ENCODE assay signal across 8 mouse cellular contexts in the genomic region with DNA sequence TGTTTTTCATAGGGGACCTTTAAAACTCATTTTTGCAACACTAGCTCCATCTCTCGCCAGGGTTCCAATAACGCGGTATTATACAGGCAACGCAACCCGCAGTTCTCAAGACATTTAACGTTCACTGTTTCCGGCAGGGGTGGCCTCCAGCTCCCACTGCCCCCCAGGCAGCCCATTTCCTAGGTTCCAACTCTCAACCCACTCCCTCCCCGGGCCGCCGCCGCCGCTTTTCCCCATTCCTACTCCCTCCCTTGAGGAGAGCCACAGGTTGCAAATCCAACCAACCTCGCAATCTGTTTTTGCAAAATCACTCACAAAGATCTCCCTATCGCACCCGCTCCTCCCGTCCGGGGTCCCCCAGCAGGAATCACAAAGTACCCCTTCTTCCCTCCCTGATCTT. TPM values are rescaled to one million over a fixed set of nuclear protein-coding genes. Genes with fewer than 3 reads are reported as not detected.
DNase-seq lines count a peak whose midpoint lies in the region; ATAC-seq lines count a peak whose summit lies in the region.

No protein-coding gene starts in this region.

- intact Hi-C loops in gastrocnemius, postnatal 14 days (cut with DNase I; ENCODE audit: low total_unique reads): no loop called here

- no peak for ATAC-seq in hindbrain, embryonic 15.5 days (ENCODE audit: low FRiP score, low read depth)
- no peak for ATAC-seq in lung, embryonic 15.5 days (ENCODE audit: borderline replicate concordance, extremely low read depth, low FRiP score, low TSS enrichment)
- no peak for ATAC-seq in stomach, embryonic 16.5 days (ENCODE audit: insufficient read depth, low FRiP score)

- peak; percentile 41 for DNase-seq in gastrocnemius, postnatal 14 days
- no peak for DNase-seq in gastrocnemius, postnatal 10 days
- DNase-seq in T-cell, adult 2 months (ENCODE audit: low spot score): peak; percentile 50
- no peak for DNase-seq in forebrain, embryonic 10.5 days (ENCODE audit: extremely low spot score, low spot score)
- DNase-seq in right cerebral cortex, postnatal 10 days (ENCODE audit: low spot score in 2 of 2): no peak

- H3K4me3 ChIP-seq in forebrain, embryonic 10.5 days: peak overlapping the region; percentile 80
- peak overlapping the region; percentile 81 for H3K4me3 ChIP-seq in hindbrain, embryonic 15.5 days
- peak overlapping the region; percentile 79 for H3K4me3 ChIP-seq in lung, embryonic 15.5 days
- peak overlapping the region; percentile 84 for H3K4me3 ChIP-seq in stomach, embryonic 16.5 days (replicated peaks; ENCODE audit: low read length)

- peak overlapping the region; percentile 68 for H3K9ac ChIP-seq in hindbrain, embryonic 15.5 days
- H3K9ac ChIP-seq in lung, embryonic 15.5 days: peak overlapping the region; percentile 79
- peak overlapping the region; percentile 98 for H3K9ac ChIP-seq in stomach, embryonic 16.5 days (ENCODE audit: low read length)

- H3K36me3 ChIP-seq in forebrain, embryonic 10.5 days (replicated peaks): no peaks in the 10 kb centered on the region
- H3K36me3 ChIP-seq in hindbrain, embryonic 15.5 days: no peaks in the 10 kb centered on the region
- no peaks in the 10 kb centered on the region for H3K36me3 ChIP-seq in lung, embryonic 15.5 days
- no peaks in the 10 kb centered on the region for H3K36me3 ChIP-seq in stomach, embryonic 16.5 days (ENCODE audit: control insufficient read depth, insufficient read depth, low read length)

- H3K9me3 ChIP-seq in forebrain, embryonic 10.5 days: no peaks in the 10 kb centered on the region
- no peaks in the 10 kb centered on the region for H3K9me3 ChIP-seq in hindbrain, embryonic 15.5 days
- no peaks in the 10 kb centered on the region for H3K9me3 ChIP-seq in lung, embryonic 15.5 days
- no peaks in the 10 kb centered on the region for H3K9me3 ChIP-seq in stomach, embryonic 16.5 days (replicated peaks; ENCODE audit: control insufficient read depth, low read length)

- peak overlapping the region; percentile 99 for H3K4me2 ChIP-seq in hindbrain, embryonic 15.5 days
- peak overlapping the region; percentile 96 for H3K4me2 ChIP-seq in lung, embryonic 15.5 days
- H3K4me2 ChIP-seq in stomach, embryonic 16.5 days (ENCODE audit: low read depth, low read length): peak overlapping the region; percentile 99

- under 1% methylated on average over 17 of the region's 17 CpGs for WGBS in forebrain, embryonic 10.5 days
- under 1% methylated on average over 17 of the region's 17 CpGs for WGBS in hindbrain, embryonic 15.5 days
- under 1% methylated on average over 17 of the region's 17 CpGs for WGBS in lung, embryonic 15.5 days
- WGBS in stomach, embryonic 16.5 days: 1% methylated on average over 17 of the region's 17 CpGs

- H3K4me1 ChIP-seq in forebrain, embryonic 10.5 days: peaks cover 75% of the 10 kb centered on the region
- H3K4me1 ChIP-seq in hindbrain, embryonic 15.5 days (replicated peaks): peaks cover 62% of the 10 kb centered on the region
- peaks cover 42% of the 10 kb centered on the region for H3K4me1 ChIP-seq in lung, embryonic 15.5 days
- H3K4me1 ChIP-seq in stomach, embryonic 16.5 days (ENCODE audit: control insufficient read depth, insufficient read depth, low read length): peaks cover 20% of the 10 kb centered on the region

- 0 out of 2 replicates have a peak overlapping the region, but pooled peaks have one; percentile 97 for H3K27ac ChIP-seq in forebrain, embryonic 10.5 days
- H3K27ac ChIP-seq in hindbrain, embryonic 15.5 days (replicated peaks): no peak overlapping the region
- H3K27ac ChIP-seq in lung, embryonic 15.5 days: 0 out of 2 replicates have a peak overlapping the region, but pooled peaks have one; percentile 99
- peak overlapping the region; percentile 44; the same call in 1 of the 2 replicates for H3K27ac ChIP-seq in stomach, embryonic 16.5 days (ENCODE audit: low read length)

- peaks cover 64% of the 10 kb centered on the region for H3K27me3 ChIP-seq in forebrain, embryonic 10.5 days (ENCODE audit: poor library complexity, severe bottlenecking)
- H3K27me3 ChIP-seq in hindbrain, embryonic 15.5 days: peaks cover 22% of the 10 kb centered on the region
- H3K27me3 ChIP-seq in lung, embryonic 15.5 days: peaks cover 3% of the 10 kb centered on the region; the same call in 1 of the 2 replicates
- H3K27me3 ChIP-seq in stomach, embryonic 16.5 days (ENCODE audit: control insufficient read depth, insufficient read depth, low read length): no peaks in the 10 kb centered on the region

RNA-seq across cellular contexts. Expression of gene Gm37419, which starts 1.4 kb away (rescaled TPM):
- not detected for total RNA-seq in gastrocnemius, postnatal 14 days (2021)
- not detected for total RNA-seq in gastrocnemius, postnatal 10 days (2021)
- not detected in 2 replicates for polyA plus RNA-seq in forebrain, embryonic 10.5 days (2016; fragmentation: Nextera tagmentation; extraction: Ambion mirVana)
- not detected in 2 replicates for polyA plus RNA-seq in hindbrain, embryonic 15.5 days (2015; fragmentation: Nextera tagmentation; extraction: Ambion mirVana)
- not detected in 2 replicates for polyA plus RNA-seq in lung, embryonic 15.5 days (2015; fragmentation: Nextera tagmentation; extraction: Ambion mirVana)
- polyA plus RNA-seq in stomach, embryonic 16.5 days (2015; fragmentation: Nextera tagmentation; extraction: Ambion mirVana): not detected in 2 replicates

RNA-seq across cellular contexts. Expression of gene Bcl6, which starts 1.8 kb away (rescaled TPM):
- 10 to 100 TPM; 26.0 to 49.8 TPM for total RNA-seq in gastrocnemius, postnatal 14 days (2021)
- total RNA-seq in gastrocnemius, postnatal 10 days (2021): 10 to 100 TPM; 24.1 to 31.2 TPM
- polyA plus RNA-seq in forebrain, embryonic 10.5 days (2016; fragmentation: Nextera tagmentation; extraction: Ambion mirVana): 0.14 and 0.25 TPM in 2 replicates
- 0.41 and 0.72 TPM in 2 replicates for polyA plus RNA-seq in hindbrain, embryonic 15.5 days (2015; fragmentation: Nextera tagmentation; extraction: Ambion mirVana)
- 1.7 TPM in 2 replicates for polyA plus RNA-seq in lung, embryonic 15.5 days (2015; fragmentation: Nextera tagmentation; extraction: Ambion mirVana)
- polyA plus RNA-seq in stomach, embryonic 16.5 days (2015; fragmentation: Nextera tagmentation; extraction: Ambion mirVana): 1.3 and 1.5 TPM in 2 replicates

RNA-seq across cellular contexts. Expression of gene Rtp2, which starts 54.7 kb away (rescaled TPM):
- not detected for total RNA-seq in gastrocnemius, postnatal 14 days (2021)
- total RNA-seq in gastrocnemius, postnatal 10 days (2021): not detected
- polyA plus RNA-seq in forebrain, embryonic 10.5 days (2016; fragmentation: Nextera tagmentation; extraction: Ambion mirVana): not detected in 2 replicates
- 0.17 TPM in 1 of 2 replicates, not detected in the other for polyA plus RNA-seq in hindbrain, embryonic 15.5 days (2015; fragmentation: Nextera tagmentation; extraction: Ambion mirVana)
- not detected in 2 replicates for polyA plus RNA-seq in lung, embryonic 15.5 days (2015; fragmentation: Nextera tagmentation; extraction: Ambion mirVana)
- polyA plus RNA-seq in stomach, embryonic 16.5 days (2015; fragmentation: Nextera tagmentation; extraction: Ambion mirVana): not detected in 2 replicates

Comparison
In these comparisons a context has a peak if more than half of its experiments do, and no peak if none do; other contexts are left out.
1. DNase-seq: peak in gastrocnemius, postnatal 14 days (single experiment) and T-cell, adult 2 months (single experiment); none in gastrocnemius, postnatal 10 days (single experiment), forebrain, embryonic 10.5 days (single experiment) and right cerebral cortex, postnatal 10 days (0 of 2).
2. Peak in every context shown above with its lines, with median percentiles within 50 percentile points of each other: H3K4me3 ChIP-seq, H3K4me2 ChIP-seq and H3K9ac ChIP-seq.